Mouse (Mus musculus) spleen, postnatal 4 days (tissue): ENCODE measurements around the gene Rplp1.

Experiments
- DNase-seq, 2 experiments: peaks; one replicate each; pipeline ENCODE4 v3.0.0; 2022; ENCODE audit warnings: low spot score in 2 of 2

Rplp1 gene

GRCm38 (mm10) chr9:61914203-61914916 is at the start of gene Rplp1:
TSS of gene Rplp1 (minus strand) at chr9:61914542.
- DNase-seq: peak; percentile 94 to 96

- no peak for DNase-seq
Measured at GRCm38 (mm10) chr9:61963356-61963755, 49.0 kb upstream of the Rplp1 start.

GRCm38 (mm10) chr9:61961181-61961580 is 46.8 kb upstream of the Rplp1 start:
- DNase-seq: no peak

GRCm38 (mm10) chr9:61960753-61961152 is 46.4 kb upstream of the Rplp1 start:
- DNase-seq: no peak

GRCm38 (mm10) chr9:61959921-61960569 is 45.7 kb upstream of the Rplp1 start:
- DNase-seq: no peak

- no peak for DNase-seq
Measured at GRCm38 (mm10) chr9:61954707-61955106, 40.4 kb upstream of the Rplp1 start.

- DNase-seq: no peak
Measured at GRCm38 (mm10) chr9:61952241-61952640, 37.9 kb upstream of the Rplp1 start.

- DNase-seq: peak; percentile 78 to 91
Measured at GRCm38 (mm10) chr9:61947402-61948346, 33.3 kb upstream of the Rplp1 start.

- DNase-seq: peak; percentile 99 to 100
Measured at GRCm38 (mm10) chr9:61946623-61947401, 32.5 kb upstream of the Rplp1 start, which contains the start of gene Kif23. TSS of gene Kif23 (minus strand) at chr9:61946774.

- peak in 1 of 2 experiments; percentile 52 for DNase-seq
Measured at GRCm38 (mm10) chr9:61945973-61946611, 31.8 kb upstream of the Rplp1 start.

- DNase-seq: no peak
Measured at GRCm38 (mm10) chr9:61941054-61941453, 26.7 kb upstream of the Rplp1 start.

GRCm38 (mm10) chr9:61933333-61933732 is 19.0 kb upstream of the Rplp1 start:
- DNase-seq: no peak

GRCm38 (mm10) chr9:61932009-61932408 is 17.7 kb upstream of the Rplp1 start:
- DNase-seq: no peak

- DNase-seq: no peak
Measured at GRCm38 (mm10) chr9:61925086-61925660, 10.8 kb upstream of the Rplp1 start.

- DNase-seq: no peak
Measured at GRCm38 (mm10) chr9:61920331-61920730, 6.0 kb upstream of the Rplp1 start.

- no peak for DNase-seq
Measured at GRCm38 (mm10) chr9:61919464-61919863, 5.1 kb upstream of the Rplp1 start.

GRCm38 (mm10) chr9:61917436-61917835 is 3.1 kb upstream of the Rplp1 start:
- no peak for DNase-seq

GRCm38 (mm10) chr9:61916986-61917385 is 2.6 kb upstream of the Rplp1 start:
- DNase-seq: no peak

- no peak for DNase-seq
Measured at GRCm38 (mm10) chr9:61915393-61916005, 1.2 kb upstream of the Rplp1 start.

- DNase-seq: no peak
Measured at GRCm38 (mm10) chr9:61914917-61915300, 567 bp upstream of the Rplp1 start.
